In the genomic region with DNA sequence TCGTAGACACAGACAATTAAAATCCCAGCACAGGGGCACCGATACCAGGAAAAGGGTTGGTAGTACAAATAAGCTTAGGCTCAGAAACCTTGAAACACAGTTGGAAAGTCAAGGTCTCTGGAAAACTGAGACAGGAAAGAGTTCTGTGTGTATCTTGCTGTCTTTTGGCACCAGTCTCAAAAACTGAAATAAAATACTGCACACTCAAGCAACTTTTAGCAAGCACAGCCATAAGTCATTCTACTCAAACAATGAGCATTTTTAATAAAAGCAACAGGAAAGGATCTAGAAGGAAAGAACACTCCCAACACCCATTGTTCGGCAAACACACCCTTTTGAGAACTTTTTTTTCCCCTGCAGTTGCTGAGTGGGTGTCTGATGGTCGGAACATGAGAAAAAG, we compare ENCODE assay signal across 9 mouse cellular contexts. TPM values are rescaled to one million over a fixed set of nuclear protein-coding genes. Genes with fewer than 3 reads are reported as not detected.
DNase-seq lines count a peak whose midpoint lies in the region; ATAC-seq lines count a peak whose summit lies in the region.
"Had no signal": no experiment of that assay in that cellular context is flagged by ENCODE, and none has a peak within 500 bp of the region (broad histone marks: within the 10 kb centered on the region; RNA-seq: fewer than 3 reads in every experiment).

Gene Fam171a1 (plus strand): TSS at position 359 of the 400 bp plus-strand sequence.

- H3K27ac ChIP-seq in embryonic facial prominence, embryonic 13.5 days, result no peak within 1 kb of the TSS
- no peak within 1 kb of the TSS for H3K27ac ChIP-seq in limb, embryonic 12.5 days

- WGBS in embryonic facial prominence, embryonic 13.5 days, result 75% methylated on average over 4 of the region's 4 CpGs
- WGBS in limb, embryonic 12.5 days, result 82% methylated on average over 4 of the region's 4 CpGs

- H3K9me3 ChIP-seq in embryonic facial prominence, embryonic 13.5 days, result no peaks in the 10 kb centered on the region
- no peaks in the 10 kb centered on the region for H3K9me3 ChIP-seq in limb, embryonic 12.5 days

- no peaks in the 10 kb centered on the region for H3K27me3 ChIP-seq in embryonic facial prominence, embryonic 13.5 days
- H3K27me3 ChIP-seq in limb, embryonic 12.5 days, result no peaks in the 10 kb centered on the region

- H3K4me3 ChIP-seq in embryonic facial prominence, embryonic 13.5 days, result no peak within 1 kb of the TSS
- no peak within 1 kb of the TSS for H3K4me3 ChIP-seq in limb, embryonic 12.5 days (replicated peaks)

- intact Hi-C loops in heart, postnatal 25 days (cut with DNase I), result no loop called here

- no peaks in the 10 kb centered on the region for H3K36me3 ChIP-seq in embryonic facial prominence, embryonic 13.5 days
- H3K36me3 ChIP-seq in limb, embryonic 12.5 days, result no peaks in the 10 kb centered on the region

- H3K4me1 ChIP-seq in embryonic facial prominence, embryonic 13.5 days, result 0 out of 2 replicates have a peak, but pooled peaks cover 3% of the 10 kb centered on the region
- peaks cover 10% of the 10 kb centered on the region; the same call in 1 of the 2 replicates for H3K4me1 ChIP-seq in limb, embryonic 12.5 days (replicated peaks)

- no peak within 1 kb of the TSS for H3K9ac ChIP-seq in embryonic facial prominence, embryonic 13.5 days
- no peak within 1 kb of the TSS for H3K9ac ChIP-seq in limb, embryonic 12.5 days (replicated peaks)

- DNase-seq in layer of hippocampus, adult 8-10 months (ENCODE audit: low spot score in 2 of 2), result no peak
- DNase-seq in layer of hippocampus, adult 11-12 months (ENCODE audit: low spot score), result no peak
- no peak for DNase-seq in heart, postnatal 25 days (ENCODE audit: low spot score)
- no peak for DNase-seq in thymus, postnatal 4 days
- no peak for DNase-seq in frontal cortex, postnatal 14 days (ENCODE audit: low spot score in 2 of 2)
- no peak for DNase-seq in spleen, adult 12 weeks (ENCODE audit: low spot score)

- no peak within 1 kb of the TSS for H3K4me2 ChIP-seq in embryonic facial prominence, embryonic 13.5 days
- no peak within 1 kb of the TSS for H3K4me2 ChIP-seq in limb, embryonic 12.5 days

- no peak for ATAC-seq in embryonic facial prominence, embryonic 13.5 days (ENCODE audit: insufficient number of reproducible peaks, insufficient read depth, low FRiP score, low TSS enrichment, low read depth)
- ATAC-seq in limb, embryonic 12.5 days (ENCODE audit: insufficient number of reproducible peaks, insufficient read depth, low FRiP score, low TSS enrichment, low read depth), result no peak

RNA-seq across cellular contexts. Expression of gene Fam171a1, which starts in this region (rescaled TPM):
- 10 to 100 TPM; 69.5 to 76.2 (median 72.9) TPM for total RNA-seq in layer of hippocampus, adult 8-10 months (2022)
- 28.1 and 30.6 TPM in 2 replicates for polyA plus RNA-seq in embryonic facial prominence, embryonic 13.5 days (2015; fragmentation: Nextera tagmentation; extraction: Ambion mirVana)
- 10 to 100 TPM; 15.1 to 17.3 TPM for total RNA-seq in heart, postnatal 25 days (2021)
- 39.6 and 40.9 TPM in 2 replicates for polyA plus RNA-seq in limb, embryonic 12.5 days (2016; fragmentation: Nextera tagmentation; extraction: Ambion mirVana)
- total RNA-seq: MEL had no signal
